Mouse (Mus musculus): Measurements from ENCODE around the gene Hoxb6. TPM values are rescaled to one million over a fixed set of nuclear protein-coding genes. Genes with fewer than 3 reads are reported as not detected.

Gene Hoxb6
- polyA plus RNA-seq, 1 experiment: not detected

GRCm38 (mm10) chr11:96255111-96255995 is 36.9 kb upstream of the Hoxb6 start:
- H3K27me3 ChIP-seq (ENCODE audit: control insufficient read depth, insufficient read depth, insufficient read length): peaks cover 72% of the 10 kb centered on the region
- no peak overlapping the region for H3ac ChIP-seq (ENCODE audit: control insufficient read depth, insufficient read length)
- no peak overlapping the region for H3K4me2 ChIP-seq (ENCODE audit: low read depth)
- TF ChIP-seq SRF (IDR thresholded peaks at IDR 0.05; ENCODE audit: control insufficient read depth, insufficient read length, low read depth) (no peak), MYOD1 (IDR thresholded peaks at IDR 0.05; ENCODE audit: control insufficient read depth in 1 of 3, insufficient read length in 2 of 3, low read depth in 2 of 3) (no peak), CEBPB (IDR thresholded peaks at IDR 0.05; ENCODE audit: insufficient read depth, poor library complexity, severe bottlenecking) (no peak), E2F4 (IDR thresholded peaks at IDR 0.05; ENCODE audit: insufficient read depth) (no peak), MAX (IDR thresholded peaks at IDR 0.05; ENCODE audit: low read depth) (no peak), REST (IDR thresholded peaks at IDR 0.05; ENCODE audit: insufficient read depth, insufficient read length) (no peak), POLR2A (IDR thresholded peaks at IDR 0.05; ENCODE audit: insufficient read length, low read depth) (no peak), TCF3 (IDR thresholded peaks at IDR 0.05; ENCODE audit: insufficient read length, low read depth) (no peak), MYOG (IDR thresholded peaks at IDR 0.05; ENCODE audit: control insufficient read depth in 1 of 3, insufficient read depth in 1 of 3, insufficient read length in 2 of 3, low read depth in 2 of 3) (no peak), POLR2AphosphoS2 (IDR thresholded peaks at IDR 0.05; ENCODE audit: insufficient read length, low read depth) (no peak), USF1 (IDR thresholded peaks at IDR 0.05; ENCODE audit: low read depth) (no peak)
- H3K79me2 ChIP-seq (ENCODE audit: control insufficient read depth, insufficient read depth): no peaks in the 10 kb centered on the region
- no peak overlapping the region for H3K4me3 ChIP-seq
- H3K36me3 ChIP-seq (ENCODE audit: control insufficient read depth, insufficient read depth): no peaks in the 10 kb centered on the region

GRCm38 (mm10) chr11:96255996-96256445 is 36.3 kb upstream of the Hoxb6 start:
- Histone ChIP-seq H3K27me3 (ENCODE audit: control insufficient read depth, insufficient read depth, insufficient read length) (peaks cover 72% of the 10 kb centered on the region), H3K36me3 (ENCODE audit: control insufficient read depth, insufficient read depth) (no peaks in the 10 kb centered on the region), H3K4me3 (no peak overlapping the region), H3K79me2 (ENCODE audit: control insufficient read depth, insufficient read depth) (no peaks in the 10 kb centered on the region), H3ac (ENCODE audit: control insufficient read depth, insufficient read length) (no peak overlapping the region), H3K4me2 (ENCODE audit: low read depth) (no peak overlapping the region)
- TF ChIP-seq CEBPB (IDR thresholded peaks at IDR 0.05; ENCODE audit: insufficient read depth, poor library complexity, severe bottlenecking): no peak
- TF ChIP-seq MAX (IDR thresholded peaks at IDR 0.05; ENCODE audit: low read depth): no peak
- no peak for TF ChIP-seq MYOG (IDR thresholded peaks at IDR 0.05; ENCODE audit: control insufficient read depth in 1 of 3, insufficient read depth in 1 of 3, insufficient read length in 2 of 3, low read depth in 2 of 3)
- no peak for TF ChIP-seq TCF12 (IDR thresholded peaks at IDR 0.05; ENCODE audit: insufficient read depth, poor library complexity, severe bottlenecking)
- no peak for TF ChIP-seq E2F4 (IDR thresholded peaks at IDR 0.05; ENCODE audit: insufficient read depth)
- no peak for TF ChIP-seq TCF3 (IDR thresholded peaks at IDR 0.05; ENCODE audit: insufficient read length, low read depth)
- TF ChIP-seq USF1 (IDR thresholded peaks at IDR 0.05; ENCODE audit: low read depth): no peak
- no peak for TF ChIP-seq MYOD1 (IDR thresholded peaks at IDR 0.05; ENCODE audit: control insufficient read depth in 1 of 3, insufficient read length in 2 of 3, low read depth in 2 of 3)

DNA sequence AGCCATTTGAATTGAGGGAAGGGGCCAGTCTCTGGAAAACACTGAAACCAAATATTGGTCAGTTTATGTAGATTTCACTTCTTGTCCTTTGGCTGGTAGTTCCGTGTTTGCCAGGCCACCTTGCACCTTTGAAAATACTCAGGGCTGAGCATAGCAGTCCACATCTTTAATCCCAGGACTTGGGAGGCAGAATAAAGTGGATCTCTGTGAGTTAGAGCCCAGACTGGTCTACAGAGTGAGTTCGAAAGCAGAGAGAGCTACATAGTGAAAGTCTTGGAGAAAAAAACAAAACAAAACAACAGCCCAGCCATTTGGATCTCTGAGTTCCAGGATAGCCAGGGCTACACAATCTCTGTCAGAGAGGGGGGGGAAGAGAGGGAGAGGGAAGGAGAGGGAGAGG is 35.1 kb upstream of the Hoxb6 start:
- no peak for TF ChIP-seq E2F4 (IDR thresholded peaks at IDR 0.05; ENCODE audit: insufficient read depth)
- no peak for TF ChIP-seq MYOD1 (IDR thresholded peaks at IDR 0.05; ENCODE audit: control insufficient read depth in 1 of 3, insufficient read length in 2 of 3, low read depth in 2 of 3)
- TF ChIP-seq TCF3 (IDR thresholded peaks at IDR 0.05; ENCODE audit: insufficient read length, low read depth): no peak
- TF ChIP-seq SRF (IDR thresholded peaks at IDR 0.05; ENCODE audit: control insufficient read depth, insufficient read length, low read depth): no peak
- no peak for TF ChIP-seq MAX (IDR thresholded peaks at IDR 0.05; ENCODE audit: low read depth)
- TF ChIP-seq MYOG (IDR thresholded peaks at IDR 0.05; ENCODE audit: control insufficient read depth in 1 of 3, insufficient read depth in 1 of 3, insufficient read length in 2 of 3, low read depth in 2 of 3): no peak
- TF ChIP-seq USF1 (IDR thresholded peaks at IDR 0.05; ENCODE audit: low read depth): no peak
- no peak for TF ChIP-seq TCF12 (IDR thresholded peaks at IDR 0.05; ENCODE audit: insufficient read depth, poor library complexity, severe bottlenecking)
- no peak for TF ChIP-seq POLR2A (IDR thresholded peaks at IDR 0.05; ENCODE audit: insufficient read length, low read depth)
- TF ChIP-seq REST (IDR thresholded peaks at IDR 0.05; ENCODE audit: insufficient read depth, insufficient read length): no peak
- no peak for TF ChIP-seq CEBPB (IDR thresholded peaks at IDR 0.05; ENCODE audit: insufficient read depth, poor library complexity, severe bottlenecking)
- TF ChIP-seq POLR2AphosphoS2 (IDR thresholded peaks at IDR 0.05; ENCODE audit: insufficient read length, low read depth): no peak
- H3K4me3 ChIP-seq: no peak overlapping the region
- H3ac ChIP-seq (ENCODE audit: control insufficient read depth, insufficient read length): no peak overlapping the region
- H3K36me3 ChIP-seq (ENCODE audit: control insufficient read depth, insufficient read depth): no peaks in the 10 kb centered on the region
- peaks cover 69% of the 10 kb centered on the region for H3K27me3 ChIP-seq (ENCODE audit: control insufficient read depth, insufficient read depth, insufficient read length)
- no peaks in the 10 kb centered on the region for H3K79me2 ChIP-seq (ENCODE audit: control insufficient read depth, insufficient read depth)
- no peak overlapping the region for H3K4me2 ChIP-seq (ENCODE audit: low read depth)

GRCm38 (mm10) chr11:96259038-96259437 is 33.2 kb upstream of the Hoxb6 start:
- Histone ChIP-seq H3ac (ENCODE audit: control insufficient read depth, insufficient read length) (no peak overlapping the region), H3K79me2 (ENCODE audit: control insufficient read depth, insufficient read depth) (no peaks in the 10 kb centered on the region), H3K4me3 (no peak overlapping the region), H3K4me2 (ENCODE audit: low read depth) (no peak overlapping the region), H3K36me3 (ENCODE audit: control insufficient read depth, insufficient read depth) (no peaks in the 10 kb centered on the region), H3K27me3 (ENCODE audit: control insufficient read depth, insufficient read depth, insufficient read length) (peaks cover 68% of the 10 kb centered on the region)
- no peak for TF ChIP-seq USF1 (IDR thresholded peaks at IDR 0.05; ENCODE audit: low read depth)
- TF ChIP-seq TCF3 (IDR thresholded peaks at IDR 0.05; ENCODE audit: insufficient read length, low read depth): no peak
- no peak for TF ChIP-seq TCF12 (IDR thresholded peaks at IDR 0.05; ENCODE audit: insufficient read depth, poor library complexity, severe bottlenecking)
- no peak for TF ChIP-seq REST (IDR thresholded peaks at IDR 0.05; ENCODE audit: insufficient read depth, insufficient read length)
- no peak for TF ChIP-seq E2F4 (IDR thresholded peaks at IDR 0.05; ENCODE audit: insufficient read depth)
- no peak for TF ChIP-seq MYOG (IDR thresholded peaks at IDR 0.05; ENCODE audit: control insufficient read depth in 1 of 3, insufficient read depth in 1 of 3, insufficient read length in 2 of 3, low read depth in 2 of 3)
- TF ChIP-seq MYOD1 (IDR thresholded peaks at IDR 0.05; ENCODE audit: control insufficient read depth in 1 of 3, insufficient read length in 2 of 3, low read depth in 2 of 3): no peak
- no peak for TF ChIP-seq POLR2A (IDR thresholded peaks at IDR 0.05; ENCODE audit: insufficient read length, low read depth)
